Mouse (Mus musculus): ENCODE results near the gene Sertad2. TPM values are rescaled to one million over a fixed set of nuclear protein-coding genes. Genes with fewer than 3 reads are reported as not detected.

Gene Sertad2
- polyA plus RNA-seq, 1 experiment from 2014 or later, result 29.8 TPM

GRCm38 (mm10) chr11:20604119-20604518 lies 61.1 kb downstream of the Sertad2 start:
- DNase-seq (no peak), ATAC-seq (ENCODE audit: low FRiP score, low TSS enrichment) (no peak)
- Histone ChIP-seq H3K4me3 (replicated peaks; ENCODE audit: low read depth, low read length) (no peak overlapping the region), H3K27me3 (ENCODE audit: control insufficient read depth, insufficient read depth, low read length) (no peaks in the 10 kb centered on the region), H3K36me3 (ENCODE audit: control insufficient read depth, insufficient read depth, low read length) (no peaks in the 10 kb centered on the region), H3K9ac (replicated peaks; ENCODE audit: low read length) (no peak overlapping the region), H3K9me3 (ENCODE audit: control insufficient read depth, low read length) (no peaks in the 10 kb centered on the region), H3K4me2 (ENCODE audit: low read length) (peak overlapping the region; percentile 44; the same call in 1 of the 2 replicates), H3K27ac (replicated peaks; ENCODE audit: low read depth, low read length) (no peak overlapping the region), H3K4me1 (ENCODE audit: control insufficient read depth, insufficient read depth, low read length) (peaks cover 8% of the 10 kb centered on the region; the same call in 1 of the 2 replicates)
- 80% methylated on average over 4 of the region's 4 CpGs for WGBS

DNA sequence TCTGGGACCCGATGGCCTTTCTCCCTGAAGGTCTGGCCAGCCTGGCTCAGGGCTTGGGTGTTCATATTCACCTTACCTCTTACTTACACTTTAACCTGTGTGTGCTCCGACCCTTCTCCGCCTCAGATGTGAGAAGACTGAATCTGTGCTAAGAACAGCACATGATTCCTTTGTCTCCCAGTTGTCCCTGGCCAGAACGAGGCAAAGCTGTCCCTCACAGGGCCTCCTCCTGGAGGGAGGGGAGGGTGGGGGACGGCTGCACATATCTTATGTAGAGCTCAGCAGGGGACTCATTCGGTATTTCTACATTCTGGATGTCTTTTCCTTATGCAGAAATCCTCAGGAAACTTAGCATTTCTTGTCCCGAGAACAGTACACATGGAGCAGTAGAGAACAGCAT lies 62.6 kb downstream of the Sertad2 start:
- Histone ChIP-seq H3K9ac (replicated peaks; ENCODE audit: low read length) (no peak overlapping the region), H3K27ac (replicated peaks; ENCODE audit: low read depth, low read length) (no peak overlapping the region), H3K9me3 (ENCODE audit: control insufficient read depth, low read length) (no peaks in the 10 kb centered on the region), H3K27me3 (ENCODE audit: control insufficient read depth, insufficient read depth, low read length) (no peaks in the 10 kb centered on the region), H3K4me1 (ENCODE audit: control insufficient read depth, insufficient read depth, low read length) (peaks cover 8% of the 10 kb centered on the region; the same call in 1 of the 2 replicates), H3K4me3 (replicated peaks; ENCODE audit: low read depth, low read length) (no peak overlapping the region), H3K4me2 (ENCODE audit: low read length) (no peak overlapping the region), H3K36me3 (ENCODE audit: control insufficient read depth, insufficient read depth, low read length) (no peaks in the 10 kb centered on the region)
- ATAC-seq (ENCODE audit: low FRiP score, low TSS enrichment) (no peak), DNase-seq (no peak)
- 44% methylated on average over 7 of the region's 7 CpGs for WGBS

GRCm38 (mm10) chr11:20608442-20608841 lies 65.4 kb downstream of the Sertad2 start:
- Histone ChIP-seq H3K9ac (replicated peaks; ENCODE audit: low read length) (no peak overlapping the region), H3K9me3 (ENCODE audit: control insufficient read depth, low read length) (no peaks in the 10 kb centered on the region), H3K27ac (replicated peaks; ENCODE audit: low read depth, low read length) (no peak overlapping the region), H3K4me1 (ENCODE audit: control insufficient read depth, insufficient read depth, low read length) (peaks cover 1% of the 10 kb centered on the region; the same call in 1 of the 2 replicates), H3K4me3 (replicated peaks; ENCODE audit: low read depth, low read length) (no peak overlapping the region), H3K27me3 (ENCODE audit: control insufficient read depth, insufficient read depth, low read length) (no peaks in the 10 kb centered on the region), H3K36me3 (ENCODE audit: control insufficient read depth, insufficient read depth, low read length) (no peaks in the 10 kb centered on the region), H3K4me2 (ENCODE audit: low read length) (no peak overlapping the region)
- DNase-seq (no peak), ATAC-seq (ENCODE audit: low FRiP score, low TSS enrichment) (no peak)
- WGBS, result 92% methylated on average over 11 of the region's 11 CpGs

DNA sequence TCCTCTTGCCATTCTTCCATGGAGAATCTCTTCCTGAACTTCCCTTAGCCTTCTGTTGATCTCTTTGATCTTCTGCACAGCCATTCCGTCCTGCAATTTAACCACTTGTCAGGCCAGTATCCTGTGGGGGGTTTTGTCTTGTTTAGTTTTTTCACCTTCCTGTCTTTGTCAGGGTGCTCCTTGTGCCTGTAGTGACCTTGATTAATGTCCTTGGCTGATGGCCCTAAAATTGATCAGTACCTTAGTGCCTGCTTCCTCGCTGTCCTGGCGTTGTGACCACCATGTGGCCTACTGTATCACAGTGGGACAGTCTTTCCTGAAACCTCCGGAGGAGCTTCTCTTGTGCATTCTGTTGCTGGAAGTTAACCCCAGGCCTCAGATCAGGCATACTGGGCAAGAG lies 70.2 kb downstream of the Sertad2 start:
- Histone ChIP-seq H3K27me3 (ENCODE audit: control insufficient read depth, insufficient read depth, low read length) (no peaks in the 10 kb centered on the region), H3K9me3 (ENCODE audit: control insufficient read depth, low read length) (no peaks in the 10 kb centered on the region), H3K27ac (replicated peaks; ENCODE audit: low read depth, low read length) (no peak overlapping the region), H3K4me3 (replicated peaks; ENCODE audit: low read depth, low read length) (no peak overlapping the region), H3K4me2 (ENCODE audit: low read length) (no peak overlapping the region), H3K9ac (replicated peaks; ENCODE audit: low read length) (no peak overlapping the region), H3K36me3 (ENCODE audit: control insufficient read depth, insufficient read depth, low read length) (no peaks in the 10 kb centered on the region), H3K4me1 (ENCODE audit: control insufficient read depth, insufficient read depth, low read length) (no peaks in the 10 kb centered on the region)
- DNase-seq (no peak), ATAC-seq (ENCODE audit: low FRiP score, low TSS enrichment) (no peak)
- WGBS, result 91% methylated on average over 4 of the region's 4 CpGs

- Histone ChIP-seq H3K9ac (replicated peaks; ENCODE audit: low read length) (no peak overlapping the region), H3K4me2 (ENCODE audit: low read length) (no peak overlapping the region), H3K4me1 (ENCODE audit: control insufficient read depth, insufficient read depth, low read length) (no peaks in the 10 kb centered on the region), H3K4me3 (replicated peaks; ENCODE audit: low read depth, low read length) (no peak overlapping the region), H3K27me3 (ENCODE audit: control insufficient read depth, insufficient read depth, low read length) (no peaks in the 10 kb centered on the region), H3K9me3 (ENCODE audit: control insufficient read depth, low read length) (no peaks in the 10 kb centered on the region), H3K36me3 (ENCODE audit: control insufficient read depth, insufficient read depth, low read length) (no peaks in the 10 kb centered on the region), H3K27ac (replicated peaks; ENCODE audit: low read depth, low read length) (no peak overlapping the region)
- ATAC-seq (ENCODE audit: low FRiP score, low TSS enrichment) (no peak), DNase-seq (no peak)
- 83% methylated on average over 3 of the region's 3 CpGs for WGBS
These were observed 73.0 kb downstream of the Sertad2 start for GRCm38 (mm10) chr11:20616103-20616502.

DNA sequence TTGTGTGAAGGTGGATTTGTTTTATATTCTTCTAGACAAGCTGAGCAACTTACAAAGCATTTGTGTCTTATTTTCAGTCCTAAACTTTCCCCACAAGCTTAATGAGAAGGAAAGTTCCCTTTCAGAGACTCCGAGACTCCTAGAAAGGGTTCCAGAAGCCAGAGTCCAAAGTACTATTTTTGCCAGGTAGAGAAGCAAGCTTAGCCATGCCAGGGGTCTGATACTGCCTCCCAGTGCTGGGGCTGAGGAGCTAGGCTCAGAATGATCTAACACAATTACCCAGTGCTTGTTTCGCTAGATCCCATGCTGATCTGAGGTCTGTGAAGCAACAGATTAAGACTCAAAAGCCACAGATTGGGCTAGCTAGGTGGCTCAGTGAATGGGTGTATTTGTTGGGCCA lies 84.1 kb downstream of the Sertad2 start:
- no peak overlapping the region for H3K4me2 ChIP-seq (ENCODE audit: low read length)
- H3K9ac ChIP-seq (replicated peaks; ENCODE audit: low read length), result no peak overlapping the region
- DNase-seq (no peak), ATAC-seq (ENCODE audit: low FRiP score, low TSS enrichment) (no peak)
- no peaks in the 10 kb centered on the region for H3K4me1 ChIP-seq (ENCODE audit: control insufficient read depth, insufficient read depth, low read length)
- no peaks in the 10 kb centered on the region for H3K9me3 ChIP-seq (ENCODE audit: control insufficient read depth, low read length)
- H3K4me3 ChIP-seq (replicated peaks; ENCODE audit: low read depth, low read length), result no peak overlapping the region
- H3K36me3 ChIP-seq (ENCODE audit: control insufficient read depth, insufficient read depth, low read length), result no peaks in the 10 kb centered on the region
- 76% methylated on average over 2 of the region's 2 CpGs for WGBS
- H3K27me3 ChIP-seq (ENCODE audit: control insufficient read depth, insufficient read depth, low read length), result no peaks in the 10 kb centered on the region
- no peak overlapping the region for H3K27ac ChIP-seq (replicated peaks; ENCODE audit: low read depth, low read length)

GRCm38 (mm10) chr11:20628216-20628615 lies 85.2 kb downstream of the Sertad2 start:
- WGBS, result 53% methylated on average over 2 of the region's 2 CpGs
- ATAC-seq (ENCODE audit: low FRiP score, low TSS enrichment) (no peak), DNase-seq (no peak)
- Histone ChIP-seq H3K36me3 (ENCODE audit: control insufficient read depth, insufficient read depth, low read length) (no peaks in the 10 kb centered on the region), H3K9me3 (ENCODE audit: control insufficient read depth, low read length) (no peaks in the 10 kb centered on the region), H3K4me3 (replicated peaks; ENCODE audit: low read depth, low read length) (no peak overlapping the region), H3K4me2 (ENCODE audit: low read length) (no peak overlapping the region), H3K27ac (replicated peaks; ENCODE audit: low read depth, low read length) (no peak overlapping the region), H3K9ac (replicated peaks; ENCODE audit: low read length) (no peak overlapping the region), H3K4me1 (ENCODE audit: control insufficient read depth, insufficient read depth, low read length) (peaks cover 6% of the 10 kb centered on the region), H3K27me3 (ENCODE audit: control insufficient read depth, insufficient read depth, low read length) (no peaks in the 10 kb centered on the region)

DNA sequence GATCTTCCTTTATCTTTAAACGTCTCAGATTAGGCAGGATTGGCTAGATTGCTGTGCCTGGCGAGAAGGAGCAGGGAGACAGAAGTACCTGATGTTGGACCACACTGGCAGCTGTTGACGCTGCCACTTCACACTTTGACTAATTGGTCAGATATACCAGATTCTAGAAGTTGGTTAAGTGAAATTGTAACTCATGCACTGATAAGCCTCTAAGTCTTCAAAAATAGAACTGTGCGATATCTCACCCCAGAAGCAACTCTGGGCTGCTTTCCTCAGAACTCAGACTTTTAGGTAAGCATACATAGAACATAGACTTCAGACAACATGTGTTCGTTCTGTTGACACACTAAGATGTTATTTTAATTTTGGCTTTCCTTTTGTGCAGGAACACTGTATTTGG lies 86.6 kb downstream of the Sertad2 start:
- DNase-seq, result no peak
- H3K4me3 ChIP-seq (replicated peaks; ENCODE audit: low read depth, low read length), result no peak overlapping the region
- 94% methylated on average over 5 of the region's 5 CpGs for WGBS

GRCm38 (mm10) chr11:20631026-20631940 lies 88.2 kb downstream of the Sertad2 start:
- H3K27ac ChIP-seq (replicated peaks; ENCODE audit: low read depth, low read length), result peak overlapping the region; percentile 93
- WGBS, result 3% methylated on average over 36 of the region's 36 CpGs
- H3K4me1 ChIP-seq (ENCODE audit: control insufficient read depth, insufficient read depth, low read length), result peaks cover 33% of the 10 kb centered on the region
- peak overlapping the region; percentile 90 for H3K4me3 ChIP-seq (replicated peaks; ENCODE audit: low read depth, low read length)
- H3K9ac ChIP-seq (replicated peaks; ENCODE audit: low read length), result peak overlapping the region; percentile 91
- ATAC-seq (ENCODE audit: low FRiP score, low TSS enrichment) (peak; percentile 92), DNase-seq (peak; percentile 96)
- H3K4me2 ChIP-seq (ENCODE audit: low read length), result peak overlapping the region; percentile 85
- no peaks in the 10 kb centered on the region for H3K9me3 ChIP-seq (ENCODE audit: control insufficient read depth, low read length)
- no peaks in the 10 kb centered on the region for H3K36me3 ChIP-seq (ENCODE audit: control insufficient read depth, insufficient read depth, low read length)
- no peaks in the 10 kb centered on the region for H3K27me3 ChIP-seq (ENCODE audit: control insufficient read depth, insufficient read depth, low read length)

More for the DNA sequence above, 86.6 kb downstream of the Sertad2 start:
- Histone ChIP-seq H3K4me1 (ENCODE audit: control insufficient read depth, insufficient read depth, low read length) (peaks cover 19% of the 10 kb centered on the region), H3K27ac (replicated peaks; ENCODE audit: low read depth, low read length) (no peak overlapping the region), H3K27me3 (ENCODE audit: control insufficient read depth, insufficient read depth, low read length) (no peaks in the 10 kb centered on the region), H3K4me2 (ENCODE audit: low read length) (no peak overlapping the region), H3K9me3 (ENCODE audit: control insufficient read depth, low read length) (no peaks in the 10 kb centered on the region), H3K36me3 (ENCODE audit: control insufficient read depth, insufficient read depth, low read length) (no peaks in the 10 kb centered on the region), H3K9ac (replicated peaks; ENCODE audit: low read length) (no peak overlapping the region)
- ATAC-seq (ENCODE audit: low FRiP score, low TSS enrichment), result no peak
